Mouse (Mus musculus) lung, adult 2 months (tissue): ENCODE results near the gene Pskh1. TPM values are rescaled to one million over a fixed set of nuclear protein-coding genes. Genes with fewer than 3 reads are reported as not detected.

Source experiments
- DNase-seq: peaks from one replicate; pipeline ENCODE4 v3.0.0; 2022
- H3K4me1 ChIP-seq: fragments of 200-500 bp; 2 replicates; pipeline ENCODE4 v1.6.1; 2011; ENCODE audit warnings: low read length; ENCODE audit not compliant: control insufficient read depth, insufficient read depth
- H3K4me3 ChIP-seq: fragments of 200-500 bp; replicated peaks from 2 replicates; pipeline ENCODE3; 2011; ENCODE audit warnings: low read depth, mild to moderate bottlenecking, control low read depth, low read length; ENCODE audit errors: extremely low read depth
- CTCF ChIP-seq: fragments of 200-500 bp; IDR thresholded peaks from 2 replicates; pipeline ENCODE4 v1.5.1; 2011; ENCODE audit warnings: mild to moderate bottlenecking, low read length, control low read depth; ENCODE audit not compliant: insufficient read depth
- POLR2A ChIP-seq: fragments of 200-500 bp; IDR thresholded peaks from 2 replicates; pipeline ENCODE4 v1.6.1; 2011; ENCODE audit warnings: low read depth, mild to moderate bottlenecking, control low read depth, low read length, borderline replicate concordance; ENCODE audit errors: extremely low read depth
- WGBS: fragments of 180-500 bp; shearing (Covaris S2); methylation state at CpG from one replicate; pipeline ENCODE4 v1.1.7; 2018; 5-methylcytosine and 5-hydroxymethylcytosine counted together
- polyA plus RNA-seq: library from polyadenylated mRNA; depleted of rRNA; stranded (reverse); fragments of >200 nt; gene quantifications from 2 replicates; pipeline ENCODE4 v1.2.3, GENCODE M21; 2012

Pskh1 gene
- polyA plus RNA-seq, 1 experiment = 43.7 TPM

DNA sequence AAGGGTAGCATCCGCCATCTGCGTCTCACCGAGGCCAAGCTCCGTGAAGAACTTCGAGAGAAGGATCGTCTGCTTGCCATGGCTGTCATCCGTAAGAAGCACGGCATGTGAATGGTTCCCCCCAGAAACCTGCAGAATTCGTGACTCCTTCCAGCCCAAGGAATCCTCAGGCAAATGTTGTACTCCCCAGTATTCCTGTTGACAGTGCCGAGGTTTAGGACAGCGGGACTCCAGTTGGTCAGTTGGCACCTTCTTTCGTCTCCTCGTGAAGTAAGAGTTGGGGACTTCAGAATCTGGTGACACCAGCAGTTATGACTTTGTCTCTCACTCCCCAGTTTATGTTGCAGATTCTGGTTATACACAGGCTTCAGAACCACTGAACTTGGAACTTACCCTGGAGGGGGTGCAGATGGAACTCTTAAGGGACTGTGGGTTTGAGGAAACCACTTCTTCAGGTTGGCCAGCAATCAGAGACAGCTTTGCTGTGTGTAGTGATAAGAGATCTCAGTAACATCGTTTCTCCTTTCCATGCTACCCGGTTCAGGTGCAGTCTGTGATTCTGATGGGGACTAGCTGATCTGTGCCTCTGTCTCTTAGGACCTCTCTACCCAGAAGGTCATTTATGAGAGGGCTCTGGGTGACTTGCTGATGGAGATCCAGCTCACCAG is 43.9 kb upstream of the Pskh1 start:
- 11% methylated on average over 15 of the region's 15 CpGs for WGBS
- no peak for DNase-seq

DNA sequence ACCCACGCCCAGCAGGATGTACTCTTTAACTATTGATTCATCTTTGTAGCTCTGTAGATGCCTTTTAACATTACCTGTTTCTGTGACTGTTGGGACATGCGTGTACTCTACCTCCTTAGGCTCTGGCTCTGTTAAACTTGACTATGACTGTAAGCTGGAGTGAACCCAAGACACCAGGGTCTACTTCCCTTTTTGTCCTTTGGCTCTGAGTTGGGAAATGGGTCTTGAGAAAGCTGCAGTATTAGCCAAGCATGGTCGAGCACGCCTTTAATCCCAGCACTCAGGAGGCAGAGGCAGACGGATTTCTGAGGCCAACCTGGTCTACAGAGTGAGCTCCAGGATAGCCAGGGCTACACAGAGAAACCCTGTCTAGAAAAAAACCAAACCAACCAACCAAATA is 41.7 kb upstream of the Pskh1 start:
- no peak for DNase-seq
- peaks cover 18% of the 10 kb centered on the region for H3K4me1 ChIP-seq
- WGBS = 84% methylated on average over 5 of the region's 5 CpGs
- H3K4me3 ChIP-seq = no peak overlapping the region
- TF ChIP-seq CTCF (no peak), POLR2A (no peak)

More for the DNA sequence above, 43.9 kb upstream of the Pskh1 start:
- H3K4me1 ChIP-seq = peaks cover 17% of the 10 kb centered on the region
- H3K4me3 ChIP-seq = peak overlapping the region; percentile 92
- TF ChIP-seq CTCF (no peak), POLR2A (no peak)

DNA sequence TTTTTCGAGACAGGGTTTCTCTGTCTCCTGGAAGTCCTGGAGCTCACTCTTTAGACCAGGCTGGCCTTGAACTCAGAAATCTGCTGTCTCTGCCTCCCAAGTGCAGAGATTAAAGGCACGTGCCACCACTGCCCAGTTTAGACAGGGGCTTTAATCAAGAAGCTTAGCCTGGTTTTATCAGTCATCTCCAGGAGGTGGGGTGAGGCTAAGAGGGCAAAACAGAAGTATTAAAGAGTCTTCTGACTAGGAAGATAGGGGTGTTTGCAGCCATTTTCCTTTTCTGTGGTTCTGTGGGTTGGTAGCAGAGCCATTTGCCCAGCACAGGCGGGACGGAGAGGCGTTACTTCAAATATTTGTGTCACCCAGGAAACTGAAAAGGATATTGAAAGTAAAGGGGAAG is 40.9 kb upstream of the Pskh1 start:
- Histone ChIP-seq H3K4me3 (no peak overlapping the region), H3K4me1 (peaks cover 18% of the 10 kb centered on the region)
- WGBS = 63% methylated on average over 5 of the region's 5 CpGs
- DNase-seq = no peak
- TF ChIP-seq POLR2A (no peak), CTCF (no peak)

DNA sequence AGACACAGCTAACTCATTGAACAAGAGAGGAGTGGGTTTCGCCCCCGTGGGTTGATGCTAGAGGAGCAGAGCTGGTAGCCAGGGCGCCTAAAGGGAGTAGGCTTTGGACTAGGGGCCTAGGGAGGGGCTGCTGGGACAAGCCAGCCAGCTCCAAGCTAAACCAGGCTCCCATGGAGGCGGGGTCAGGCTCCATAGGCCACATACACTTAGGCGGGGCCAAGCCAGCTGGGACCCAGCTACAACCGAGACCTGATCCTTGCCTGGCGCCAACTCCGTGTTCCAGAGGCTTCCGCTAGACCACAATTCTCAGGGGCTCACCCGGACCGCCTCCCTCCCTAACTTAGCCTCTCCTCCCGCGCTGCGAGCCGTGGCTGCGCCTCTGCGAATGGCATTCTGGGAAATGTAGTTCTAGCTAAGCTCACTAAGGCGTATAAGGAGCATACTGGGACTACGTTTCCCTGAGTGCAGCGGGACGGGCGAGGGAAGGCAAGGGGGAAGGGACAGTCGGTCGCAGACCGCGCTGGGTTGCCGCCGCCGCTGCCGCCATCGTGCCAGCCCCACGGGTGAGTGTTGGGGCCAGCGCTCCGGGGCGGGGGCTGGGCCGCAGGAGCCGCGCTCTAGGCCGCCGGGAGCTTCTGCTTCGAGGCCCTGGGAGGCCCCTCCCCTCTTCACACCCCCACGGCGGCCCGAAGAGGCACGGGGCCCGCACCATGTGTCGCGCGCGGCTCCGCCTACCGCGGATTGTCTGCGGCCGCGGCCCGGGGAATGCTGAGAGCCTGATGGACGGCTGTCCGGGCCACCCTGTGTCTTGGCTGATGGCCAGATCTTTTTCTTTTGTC is 39.9 kb upstream of the Pskh1 start, which contains the start of gene Nutf2:
TSS of gene Nutf2 (plus strand) at position 438 of the 839 bp plus-strand sequence.
- peak; percentile 52; the same call in 1 of the 2 replicates for TF ChIP-seq POLR2A
- no peak for TF ChIP-seq CTCF
- 0% methylated on average over 45 of the region's 59 CpGs for WGBS
- peak; percentile 87 for DNase-seq
- H3K4me3 ChIP-seq = peak within 1 kb of the TSS; percentile 82
- peaks cover 18% of the 10 kb centered on the region for H3K4me1 ChIP-seq

DNA sequence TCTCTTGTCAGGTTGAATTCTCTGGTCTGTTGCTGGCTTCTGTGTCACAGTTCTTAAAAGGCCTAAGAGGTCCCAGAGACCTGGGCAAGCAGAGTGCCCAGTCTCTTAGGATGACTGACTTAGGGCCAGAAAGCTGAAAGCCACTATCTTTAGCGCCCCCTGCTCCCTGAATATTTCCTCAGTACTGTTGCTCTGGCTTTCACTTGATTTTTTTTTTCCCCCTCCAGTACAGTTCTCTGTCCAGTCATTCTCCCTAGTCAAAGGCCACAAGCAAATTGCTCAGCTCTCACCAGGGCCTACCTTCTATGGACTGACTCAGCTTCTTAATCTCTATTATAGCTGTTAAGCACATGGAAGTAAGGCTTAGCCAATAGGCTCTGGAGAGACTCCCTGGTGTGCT is 38.3 kb upstream of the Pskh1 start:
- TF ChIP-seq CTCF (no peak), POLR2A (no peak)
- Histone ChIP-seq H3K4me3 (no peak overlapping the region), H3K4me1 (peaks cover 7% of the 10 kb centered on the region)
- DNase-seq = no peak
- 8% methylated on average over 1 of the region's 1 CpGs for WGBS

DNA sequence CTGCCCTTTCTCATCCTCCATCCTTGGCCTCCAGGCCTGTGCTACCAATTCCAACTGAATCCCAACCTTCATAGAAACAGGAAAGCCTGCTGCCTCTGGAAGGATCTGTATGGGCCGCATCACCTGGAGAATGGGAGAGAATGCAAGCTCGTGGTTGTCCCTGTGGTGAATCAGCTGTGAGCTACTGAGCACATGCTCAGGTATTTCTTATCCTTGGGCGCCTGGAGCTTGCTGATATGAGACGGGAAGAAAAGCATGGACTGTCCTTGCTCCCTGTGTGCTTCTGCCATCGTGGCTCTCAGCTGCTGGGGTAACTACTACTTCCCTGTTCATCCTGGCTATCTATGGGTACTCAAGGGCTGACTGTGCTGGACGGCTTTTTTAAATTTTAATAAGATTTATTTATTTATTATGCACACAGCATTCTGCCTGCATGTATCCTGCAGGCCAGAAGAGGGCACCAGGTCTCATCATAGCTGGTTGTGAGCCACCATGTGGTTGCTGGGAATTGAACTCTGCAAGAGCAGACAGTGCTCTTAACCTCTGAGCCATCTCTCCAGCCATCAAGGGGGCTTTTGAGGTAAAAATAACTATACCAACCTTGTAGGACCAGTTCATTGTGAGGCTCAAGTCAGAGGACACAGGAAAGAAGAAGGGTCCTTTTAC is 33.7 kb upstream of the Pskh1 start:
- DNase-seq = no peak
- WGBS = 85% methylated on average over 6 of the region's 6 CpGs
- peak; percentile 29; the same call in 1 of the 2 replicates for TF ChIP-seq CTCF
- TF ChIP-seq POLR2A = no peak
- H3K4me1 ChIP-seq = no peaks in the 10 kb centered on the region; the same call in 1 of the 2 replicates
- no peak overlapping the region for H3K4me3 ChIP-seq

DNA sequence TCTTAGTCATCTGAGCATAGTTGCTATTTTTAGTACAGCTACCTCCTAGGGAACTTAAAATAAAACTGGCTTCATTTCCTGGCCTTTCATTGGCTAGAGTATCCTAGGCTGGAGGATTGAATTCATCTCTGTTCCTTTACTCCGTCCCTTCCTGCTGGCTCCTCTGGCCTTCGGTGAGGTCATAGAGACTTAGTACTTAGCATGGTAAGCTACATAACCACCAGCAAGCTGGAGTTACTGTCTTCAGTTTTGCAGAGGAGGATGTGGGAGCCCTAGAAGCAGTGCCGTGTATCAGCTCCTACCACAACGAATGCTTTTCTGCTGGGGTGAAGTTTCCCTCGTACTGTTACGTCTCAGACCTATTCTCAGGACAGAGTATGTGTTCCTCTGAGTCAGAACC is 25.9 kb upstream of the Pskh1 start:
- Histone ChIP-seq H3K4me3 (no peak overlapping the region), H3K4me1 (no peaks in the 10 kb centered on the region)
- WGBS = 48% methylated on average over 6 of the region's 6 CpGs
- no peak for DNase-seq
- TF ChIP-seq POLR2A (no peak), CTCF (no peak)

DNA sequence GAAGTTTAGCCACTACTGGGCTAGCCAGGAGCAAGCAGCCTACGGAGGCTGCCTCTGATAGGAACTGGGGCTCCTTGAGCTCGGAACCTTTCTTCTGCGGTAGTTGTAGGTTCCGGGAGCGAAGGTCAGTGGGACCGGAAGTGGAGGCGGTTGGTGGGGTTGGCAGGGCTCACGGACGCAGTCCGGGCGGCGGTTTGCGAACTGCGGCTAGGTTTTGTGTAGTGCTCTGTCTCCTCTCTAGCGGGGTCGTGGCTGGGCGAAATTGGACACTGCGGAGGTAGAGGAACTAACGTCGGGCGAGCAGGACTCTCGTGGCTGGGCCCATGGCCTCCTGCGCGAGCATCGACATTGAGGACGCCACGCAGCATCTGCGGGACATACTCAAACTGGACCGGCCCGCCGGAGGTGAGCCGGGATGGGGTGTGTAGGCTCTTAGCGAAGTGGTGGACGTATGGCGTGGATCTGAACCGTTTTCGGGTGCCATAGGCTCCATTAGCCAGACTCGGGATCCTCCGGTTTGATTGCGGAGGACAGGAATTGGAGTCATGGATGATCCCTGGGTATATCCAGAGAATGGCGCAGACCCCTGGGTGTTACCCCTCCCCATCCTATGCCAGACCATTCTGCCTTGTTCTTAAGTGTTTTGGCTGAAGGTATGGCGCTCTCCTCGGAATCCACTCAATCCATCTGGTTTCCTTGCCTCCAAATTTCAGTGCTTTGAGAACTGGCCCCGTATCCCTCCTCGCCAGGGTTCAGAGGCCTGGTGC is 19.3 kb upstream of the Pskh1 start, which contains the start of gene Edc4:
TSS of gene Edc4 (plus strand) at position 128 of the 767 bp plus-strand sequence.
- H3K4me1 ChIP-seq = peaks cover 11% of the 10 kb centered on the region; the same call in 1 of the 2 replicates
- peak within 1 kb of the TSS; percentile 87 for H3K4me3 ChIP-seq
- DNase-seq = peak; percentile 88
- TF ChIP-seq CTCF (no peak), POLR2A (peak; percentile 93)
- WGBS = under 1% methylated on average over 45 of the region's 45 CpGs

DNA sequence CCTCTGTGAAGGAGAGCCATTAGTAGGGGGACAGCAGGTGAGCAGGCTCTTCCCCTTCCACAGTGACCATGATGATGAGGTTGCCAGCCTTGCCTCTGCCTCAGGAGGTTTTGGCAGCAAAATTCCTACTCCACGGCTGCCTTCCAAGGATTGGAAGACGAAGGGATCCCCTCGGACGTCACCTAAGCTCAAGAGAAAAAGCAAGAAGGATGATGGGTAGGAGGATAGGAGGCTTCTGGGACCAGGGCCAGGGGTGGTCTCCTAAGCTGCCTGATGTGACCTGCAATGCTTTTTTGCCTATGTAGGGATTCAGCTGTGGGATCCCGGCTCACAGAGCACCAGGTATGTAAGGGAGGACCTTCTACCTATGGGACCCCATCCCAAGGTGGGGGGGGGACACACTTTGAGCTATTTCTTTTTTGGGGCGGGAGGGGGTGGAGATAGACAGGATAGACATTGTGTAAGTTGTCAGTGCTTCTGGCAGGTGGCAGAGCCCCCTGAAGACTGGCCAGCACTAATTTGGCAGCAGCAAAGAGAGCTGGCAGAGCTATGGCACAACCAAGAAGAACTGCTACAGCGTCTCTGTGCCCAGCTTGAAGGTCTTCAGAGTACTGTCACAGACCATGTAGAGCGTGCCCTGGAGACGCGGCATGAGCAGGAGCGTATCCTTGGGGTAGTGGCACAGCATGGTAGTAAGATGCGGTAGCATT is 10.3 kb upstream of the Pskh1 start:
- WGBS = 94% methylated on average over 12 of the region's 12 CpGs
- H3K4me1 ChIP-seq = no peaks in the 10 kb centered on the region
- DNase-seq = no peak
- no peak overlapping the region for H3K4me3 ChIP-seq
- no peak for TF ChIP-seq CTCF
- TF ChIP-seq POLR2A = no peak
